Mouse (Mus musculus): ENCODE results near the gene Gm4985.
"Not testable (repeated sequence)": the region's sequence is repeated elsewhere in the genome, so short reads cannot be mapped to it uniquely, and the experiment has no call there.

The Gm4985 gene

DNA sequence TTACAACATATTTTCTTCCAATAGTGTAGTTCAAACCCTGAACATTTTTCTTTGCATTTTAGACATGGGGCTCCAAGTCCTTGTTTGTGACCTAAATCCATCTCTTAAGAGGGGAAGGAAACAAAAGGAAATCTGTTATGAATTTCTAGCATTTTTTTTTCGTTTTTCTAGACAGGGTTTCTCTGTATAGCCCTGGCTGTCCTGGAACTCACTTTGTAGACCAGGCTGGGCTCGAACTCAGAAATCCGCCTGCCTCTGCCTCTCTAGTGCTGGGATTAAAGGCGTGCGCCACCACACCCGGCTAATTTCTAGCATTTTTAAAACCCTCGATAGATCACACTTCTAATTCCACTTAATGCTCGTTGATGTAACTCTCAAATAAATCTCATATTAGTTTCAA lies at the start of gene Gm4985:
TSS of gene Gm4985 (minus strand) at position 101 of the 400 bp plus-strand sequence.
- DNase-seq = not testable (repeated sequence)

DNA sequence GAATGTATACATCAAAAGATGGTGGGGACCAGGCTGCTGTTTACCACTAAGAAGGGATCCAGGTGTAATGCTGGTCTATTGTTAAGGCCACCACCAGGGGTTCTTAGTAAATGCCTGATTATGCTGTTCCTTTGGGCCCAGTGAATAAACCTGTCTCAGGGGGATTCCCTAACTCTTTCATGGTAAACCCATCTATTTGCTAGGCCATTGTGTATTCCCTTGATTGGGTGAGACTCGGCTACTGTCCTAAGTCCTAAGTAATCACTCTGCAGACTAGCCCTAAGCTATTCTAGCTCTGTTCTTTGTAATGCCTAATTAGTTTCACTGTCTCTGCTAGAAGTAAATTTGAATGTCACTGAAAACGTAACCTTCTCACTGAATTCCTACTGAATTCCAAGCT lies 4.6 kb downstream of the Gm4985 start:
- no peak for DNase-seq

Measured in heart, adult 11 months (tissue).